ENCODE assay signal across 9 mouse cellular contexts in genomic region chr11:77491502-77492291, GRCm38 (mm10). TPM values are rescaled to one million over a fixed set of nuclear protein-coding genes. Genes with fewer than 3 reads are reported as not detected.
DNase-seq lines count a peak whose midpoint lies in the region; ATAC-seq and TF ChIP-seq lines count a peak whose summit lies in the region.
"Had no signal": no experiment of that assay in that cellular context is flagged by ENCODE, and none has a peak within 500 bp of the region (broad histone marks: within the 10 kb centered on the region; RNA-seq: fewer than 3 reads in every experiment).

No protein-coding gene starts in this region.

- H3K4me3 ChIP-seq in layer of hippocampus, adult 2 months: peak overlapping the region; percentile 77
- H3K4me3 ChIP-seq in midbrain, embryonic 11.5 days (ENCODE audit: low read depth, low read length): peak overlapping the region; percentile 96

- H3K36me3 ChIP-seq in midbrain, embryonic 11.5 days (ENCODE audit: control insufficient read depth, insufficient read depth, low read length): no peaks in the 10 kb centered on the region

- peak; percentile 65 for ATAC-seq in midbrain, embryonic 11.5 days (ENCODE audit: low FRiP score)

- H3K9ac ChIP-seq in midbrain, embryonic 11.5 days (ENCODE audit: low read length): peak overlapping the region; percentile 94

- no peaks in the 10 kb centered on the region for H3K9me3 ChIP-seq in midbrain, embryonic 11.5 days (ENCODE audit: control insufficient read depth, low read length)

- under 1% methylated on average over 23 of the region's 23 CpGs for WGBS in midbrain, embryonic 11.5 days

- no peaks in the 10 kb centered on the region for H3K27me3 ChIP-seq in midbrain, embryonic 11.5 days (ENCODE audit: control insufficient read depth, insufficient read depth, low read length)

- peaks cover 66% of the 10 kb centered on the region for H3K4me1 ChIP-seq in midbrain, embryonic 11.5 days (ENCODE audit: control insufficient read depth, insufficient read depth, low read length)

- no peak for DNase-seq in layer of hippocampus, adult 2 months (ENCODE audit: low spot score in 2 of 2)
- no peak for DNase-seq in layer of hippocampus, adult 9-10 months (ENCODE audit: low spot score)
- DNase-seq in adrenal gland, postnatal 10 days: peak; percentile 71
- DNase-seq in fibroblast of lung, adult 2 months (ENCODE audit: low read depth): peak; percentile 82
- DNase-seq in heart, postnatal 14 days: peak; percentile 62 to 77
- peak; percentile 70 for DNase-seq in left cerebral cortex, postnatal 4 days
- no peak for DNase-seq in midbrain, embryonic 11.5 days (ENCODE audit: low spot score, missing footprints)
- DNase-seq in testis, postnatal 14 days (ENCODE audit: low spot score): peak; percentile 75

- peak overlapping the region; percentile 95 for H3K27ac ChIP-seq in layer of hippocampus, adult 2 months
- H3K27ac ChIP-seq in midbrain, embryonic 11.5 days (ENCODE audit: low read depth, low read length): peak overlapping the region; percentile 56; the same call in 1 of the 2 replicates

- intact Hi-C loops in heart, postnatal 14 days (cut with DNase I): loop anchor here (1.0 to 5.0 kb wide), 3 partner anchors 10 to 174 kb away; no protein-coding TSS in a partner anchor
- intact Hi-C loops in left cerebral cortex, postnatal 4 days (cut with DNase I): no loop called here

- H3K4me2 ChIP-seq in midbrain, embryonic 11.5 days: peak overlapping the region; percentile 85

- no peak for TF ChIP-seq CTCF in layer of hippocampus, adult 2 months (conservative IDR thresholded peaks at IDR 0.05)

RNA-seq across cellular contexts. Expression of gene Git1, which starts 1.7 kb away (rescaled TPM):
- total RNA-seq in layer of hippocampus, adult 2 months (2021): 100 to 1,000 TPM; 295 to 316 TPM
- total RNA-seq in adrenal gland, postnatal 10 days (2021): 10 to 100 TPM; 49.7 to 57.8 TPM
- total RNA-seq in heart, postnatal 14 days (2021): 10 to 100 TPM; 49.1 to 50.0 TPM
- total RNA-seq in left cerebral cortex, postnatal 4 days (2021): 100 to 1,000 TPM; 150 to 151 TPM
- polyA plus RNA-seq in midbrain, embryonic 11.5 days (2014; fragmentation: Nextera tagmentation; extraction: Ambion mirVana): 11.3 and 13.8 TPM in 2 replicates

RNA-seq across cellular contexts. Expression of gene Ankrd13b, which starts 2.2 kb away (rescaled TPM):
- 10 to 100 TPM; 80.1 to 81.7 TPM for total RNA-seq in layer of hippocampus, adult 2 months (2021)
- 10 to 100 TPM in 1 of 2 experiments, 1 to 10 TPM in 1; 8.3 to 13.4 TPM for total RNA-seq in adrenal gland, postnatal 10 days (2021)
- total RNA-seq in heart, postnatal 14 days (2021): 10 to 100 TPM; 10.6 to 10.9 TPM
- total RNA-seq in left cerebral cortex, postnatal 4 days (2021): 100 to 1,000 TPM; 216 to 217 TPM
- 9.5 and 13.5 TPM in 2 replicates for polyA plus RNA-seq in midbrain, embryonic 11.5 days (2014; fragmentation: Nextera tagmentation; extraction: Ambion mirVana)
- total RNA-seq: neutrophil, adult 5-6 weeks had no signal

RNA-seq across cellular contexts. Expression of gene Abhd15, which starts 23.2 kb away (rescaled TPM):
- total RNA-seq in layer of hippocampus, adult 2 months (2021): 1 to 10 TPM; 1.4 to 1.7 TPM
- total RNA-seq in adrenal gland, postnatal 10 days (2021): 10 to 100 TPM; 26.1 to 27.5 TPM
- total RNA-seq in heart, postnatal 14 days (2021): 1 to 10 TPM; 2.0 to 2.7 TPM
- total RNA-seq in left cerebral cortex, postnatal 4 days (2021): under 1 TPM; 0.50 to 0.54 TPM
- polyA plus RNA-seq in midbrain, embryonic 11.5 days (2014; fragmentation: Nextera tagmentation; extraction: Ambion mirVana): 1.9 and 2.1 TPM in 2 replicates

RNA-seq across cellular contexts. Expression of gene Trp53i13, which starts 24.1 kb away (rescaled TPM):
- total RNA-seq in layer of hippocampus, adult 2 months (2021): 1 to 10 TPM; 5.7 to 7.4 TPM
- total RNA-seq in adrenal gland, postnatal 10 days (2021): 10 to 100 TPM; 12.9 to 13.2 TPM
- total RNA-seq in heart, postnatal 14 days (2021): 10 to 100 TPM in 1 of 2 experiments, 1 to 10 TPM in 1; 9.1 to 10.3 TPM
- 1 to 10 TPM; 5.8 TPM for total RNA-seq in left cerebral cortex, postnatal 4 days (2021)
- 25.5 and 27.3 TPM in 2 replicates for polyA plus RNA-seq in midbrain, embryonic 11.5 days (2014; fragmentation: Nextera tagmentation; extraction: Ambion mirVana)

RNA-seq across cellular contexts. Expression of gene Gm10392, which starts 27.3 kb away (rescaled TPM):
- total RNA-seq in layer of hippocampus, adult 2 months (2021): not detected
- total RNA-seq in adrenal gland, postnatal 10 days (2021): not detected
- total RNA-seq in heart, postnatal 14 days (2021): not detected
- not detected for total RNA-seq in left cerebral cortex, postnatal 4 days (2021)
- 0.10 TPM in 1 of 2 replicates, not detected in the other for polyA plus RNA-seq in midbrain, embryonic 11.5 days (2014; fragmentation: Nextera tagmentation; extraction: Ambion mirVana)

Comparison
In these comparisons a context has a peak if more than half of its experiments do, and no peak if none do; other contexts are left out.
1. DNase-seq: peak in adrenal gland, postnatal 10 days (single experiment), fibroblast of lung, adult 2 months (single experiment), heart, postnatal 14 days (2 of 2), left cerebral cortex, postnatal 4 days (single experiment) and testis, postnatal 14 days (single experiment); none in layer of hippocampus, adult 2 months (0 of 2), layer of hippocampus, adult 9-10 months (single experiment) and midbrain, embryonic 11.5 days (single experiment).
2. RNA of gene Ankrd13b, which starts 2.2 kb away (total RNA-seq): 216 to 217 TPM in left cerebral cortex, postnatal 4 days and 80.1 to 81.7 TPM in layer of hippocampus, adult 2 months; 8.3 to 13.4 TPM in adrenal gland, postnatal 10 days and 10.6 to 10.9 TPM in heart, postnatal 14 days; every median in the first group is over 4 times any median in the second.
3. RNA of gene Abhd15, which starts 23.2 kb away (total RNA-seq): 26.1 to 27.5 TPM in adrenal gland, postnatal 10 days; 2.0 to 2.7 TPM in heart, postnatal 14 days, 1.4 to 1.7 TPM in layer of hippocampus, adult 2 months and 0.50 to 0.54 TPM in left cerebral cortex, postnatal 4 days; every median in the first group is over 4 times any median in the second.